Mouse (Mus musculus) layer of hippocampus, adult 11-12 months (tissue): ENCODE measurements around the gene Arrdc4.

ENCODE experiments used
- DNase-seq: peaks from one replicate; pipeline ENCODE4 v3.0.0; 2022; ENCODE audit warnings: low spot score

The Arrdc4 gene

DNA sequence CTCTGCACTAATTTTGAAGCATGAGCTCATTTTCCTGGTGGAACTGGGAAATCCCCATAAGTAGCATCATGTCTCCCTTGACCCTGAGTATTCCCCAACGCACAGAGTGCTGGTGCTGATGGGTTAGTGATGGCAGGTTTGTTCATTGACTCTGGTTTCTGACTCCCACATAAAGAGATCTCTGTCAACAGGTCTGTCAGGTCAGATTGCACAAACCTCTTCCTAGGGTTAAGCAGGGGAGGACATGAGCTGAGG is 39.8 kb downstream of the Arrdc4 start:
- DNase-seq: no peak

DNA sequence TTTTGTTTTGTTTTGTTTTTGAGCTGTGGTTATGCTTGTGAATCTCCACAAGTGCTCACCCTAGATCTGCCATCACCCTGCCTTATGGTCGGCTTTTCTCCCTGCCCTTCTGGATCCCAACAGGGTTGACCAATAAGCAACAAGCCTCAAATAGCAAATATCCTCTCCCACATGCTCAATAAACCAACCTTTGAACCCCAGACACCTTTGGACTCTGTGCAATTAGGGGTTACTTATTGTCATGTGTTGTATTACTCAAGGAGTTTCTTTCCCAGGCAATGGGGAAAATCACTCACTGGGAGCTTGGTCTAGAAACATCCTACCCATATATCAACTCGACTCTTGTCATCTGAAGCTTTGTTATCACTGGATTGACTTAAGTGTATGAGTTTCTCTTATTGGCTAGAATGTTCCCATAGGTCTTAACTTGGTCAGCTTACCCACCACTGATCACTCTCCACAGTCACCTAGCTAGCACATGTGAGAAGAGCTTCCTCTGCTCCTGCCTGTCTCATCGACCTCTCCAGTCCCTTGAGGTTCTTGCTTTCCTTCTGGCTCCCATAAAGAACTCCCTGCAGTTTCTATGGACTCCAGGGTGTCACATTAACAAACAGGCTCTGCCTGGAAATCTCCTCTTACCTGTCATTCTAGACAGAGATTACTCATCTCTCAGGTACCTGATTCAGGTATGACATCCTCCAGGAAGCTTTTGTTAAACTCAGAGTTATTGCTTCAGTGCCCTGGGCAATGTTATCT is 40.3 kb downstream of the Arrdc4 start:
- no peak for DNase-seq

DNA sequence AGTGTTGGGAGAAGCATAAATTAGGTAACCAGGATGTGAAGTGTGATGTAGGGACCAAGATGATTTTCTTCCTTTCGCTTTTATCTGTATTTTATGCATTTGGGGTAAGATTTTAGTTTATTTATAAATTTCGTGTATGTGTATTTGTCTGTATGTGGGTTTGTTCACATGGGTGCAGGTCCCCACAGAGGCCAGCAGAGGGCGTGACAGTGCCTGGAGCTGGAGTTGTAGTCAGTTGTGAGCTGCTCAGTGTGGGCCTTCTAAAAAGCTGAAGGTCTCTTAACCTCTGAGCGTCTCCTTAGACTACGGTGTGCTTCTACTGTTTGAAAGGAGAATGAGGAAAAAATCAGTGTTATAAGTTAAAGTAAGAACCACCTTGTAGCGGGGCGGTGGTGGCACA is 43.9 kb downstream of the Arrdc4 start:
- DNase-seq: no peak

DNA sequence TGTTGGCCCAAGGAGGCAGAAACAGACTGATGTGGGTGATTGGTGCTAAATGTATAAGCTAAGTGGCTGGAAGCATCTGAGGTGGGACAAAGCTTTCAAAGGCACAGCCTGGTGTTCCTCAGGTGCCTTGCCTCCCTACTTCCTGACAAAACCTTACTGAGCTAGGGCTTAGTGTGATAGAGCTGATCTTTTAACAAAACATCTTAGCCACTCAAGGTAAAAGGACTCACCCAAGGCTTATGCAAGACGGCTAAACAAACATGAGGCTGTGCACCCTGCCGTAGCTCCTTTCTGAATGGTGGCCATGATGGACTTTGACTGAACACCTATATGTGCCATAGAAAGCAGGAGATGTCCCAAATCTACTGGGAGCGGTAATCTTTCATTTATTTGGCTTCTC is 51.7 kb downstream of the Arrdc4 start:
- no peak for DNase-seq

DNA sequence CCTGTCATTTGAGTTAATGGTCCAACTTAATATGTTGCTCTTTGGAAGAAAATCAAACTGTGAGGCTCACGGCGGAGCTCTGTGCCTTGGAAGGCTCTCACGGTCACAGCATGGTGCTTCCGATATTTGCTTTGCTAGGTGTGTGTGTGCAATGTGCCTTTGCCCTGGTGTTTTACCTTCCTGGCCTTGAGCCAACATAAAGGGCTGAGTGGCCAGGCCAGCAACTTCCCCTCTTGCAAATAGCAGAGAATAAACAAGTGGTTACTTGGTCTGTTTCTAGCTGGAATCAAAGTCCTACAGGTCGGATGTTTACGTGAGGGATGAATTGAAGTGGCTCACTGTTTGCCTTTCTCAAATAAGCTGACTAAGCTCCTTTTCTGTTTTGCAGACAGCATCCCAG is 52.1 kb downstream of the Arrdc4 start:
- DNase-seq: no peak

DNA sequence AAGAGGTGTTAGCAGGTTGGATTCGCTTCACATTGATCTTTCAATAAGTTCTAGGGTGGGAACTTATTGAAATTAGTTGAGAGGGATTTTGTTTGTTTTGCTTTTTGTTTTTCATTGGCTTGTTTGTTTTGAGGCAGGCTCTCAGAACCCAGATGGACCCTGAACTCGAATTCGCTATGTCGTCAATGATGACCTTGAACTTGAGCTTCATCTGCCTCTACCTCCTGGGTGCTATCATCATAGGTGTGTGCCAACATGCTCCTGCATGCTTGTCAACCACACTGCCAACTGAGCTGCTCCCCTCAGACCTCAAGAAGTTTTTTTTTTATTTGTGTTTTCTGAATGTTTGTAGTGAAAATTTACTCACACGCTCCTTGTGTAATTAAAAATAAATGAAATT is 52.6 kb downstream of the Arrdc4 start:
- DNase-seq: no peak

DNA sequence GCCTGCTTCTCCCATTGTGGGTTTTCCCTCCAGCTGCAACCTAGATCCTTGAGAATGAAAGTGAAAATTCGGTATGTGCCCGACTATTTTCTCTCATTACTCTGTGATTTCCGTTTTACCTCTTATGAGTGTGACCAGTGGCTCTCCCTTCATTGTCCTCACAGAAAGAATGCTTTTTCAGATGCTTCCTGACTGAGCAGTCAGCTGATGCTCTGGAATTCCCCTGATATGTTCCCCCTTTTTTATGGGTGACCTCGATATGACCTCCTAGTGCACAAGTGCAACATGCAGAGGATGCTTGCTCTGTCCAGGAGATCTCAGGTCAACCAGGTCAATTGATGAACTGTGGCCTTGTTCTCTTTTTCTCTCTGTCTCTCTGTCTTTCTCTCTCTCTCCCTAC is 56.3 kb downstream of the Arrdc4 start:
- no peak for DNase-seq

DNA sequence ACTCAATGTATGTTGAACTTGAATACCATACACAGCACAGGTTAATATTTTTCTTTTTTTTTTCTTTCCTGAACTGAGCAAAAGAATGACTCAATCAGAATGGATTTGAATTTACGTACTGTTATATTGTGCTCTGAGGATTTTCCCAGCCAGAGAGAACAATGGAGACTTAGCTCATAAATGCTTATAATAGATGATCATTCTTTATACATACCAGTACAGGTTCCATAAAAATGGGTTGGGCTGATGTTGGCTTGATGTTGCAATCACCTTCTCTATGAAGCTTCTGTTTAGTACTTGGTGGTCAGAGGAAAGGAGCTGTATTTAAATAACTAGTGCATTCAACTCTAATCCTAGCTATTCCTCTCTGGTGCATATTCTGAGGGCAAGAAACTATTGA is 57.6 kb downstream of the Arrdc4 start:
- no peak for DNase-seq

DNA sequence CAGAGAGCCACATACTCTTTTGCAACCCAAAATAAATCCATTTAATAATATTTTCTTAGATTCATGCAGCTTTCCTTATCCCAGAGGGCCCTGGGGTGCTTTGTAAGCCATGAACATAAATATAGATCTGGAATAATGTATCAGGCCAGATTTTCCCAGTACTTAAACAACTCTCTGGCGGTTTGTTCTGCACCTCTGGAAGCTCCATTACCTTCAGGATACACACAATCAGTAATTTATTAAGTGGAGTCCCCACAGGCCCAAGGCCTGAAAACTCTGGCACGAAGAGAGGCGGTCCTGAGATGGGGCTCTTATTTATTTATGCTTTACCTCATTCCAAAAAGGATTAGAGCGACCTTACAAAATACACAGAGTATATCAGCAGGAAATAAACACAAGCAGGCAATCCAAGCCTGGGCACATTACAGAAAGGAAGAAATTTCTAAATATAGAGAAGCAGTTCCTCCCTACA is 61.9 kb downstream of the Arrdc4 start:
- DNase-seq: no peak
